Mouse (Mus musculus): ENCODE results near the gene Ms4a4b. TPM values are rescaled to one million over a fixed set of nuclear protein-coding genes. Genes with fewer than 3 reads are reported as not detected.

The Ms4a4b gene
- polyA plus RNA-seq (2017; shearing (Covaris generic)), result 2,892 TPM

GRCm38 (mm10) chr19:11443338-11443737, at the start of gene Ms4a4b:
Gene Ms4a4b (plus strand): TSS chr19:11443553.

DNA sequence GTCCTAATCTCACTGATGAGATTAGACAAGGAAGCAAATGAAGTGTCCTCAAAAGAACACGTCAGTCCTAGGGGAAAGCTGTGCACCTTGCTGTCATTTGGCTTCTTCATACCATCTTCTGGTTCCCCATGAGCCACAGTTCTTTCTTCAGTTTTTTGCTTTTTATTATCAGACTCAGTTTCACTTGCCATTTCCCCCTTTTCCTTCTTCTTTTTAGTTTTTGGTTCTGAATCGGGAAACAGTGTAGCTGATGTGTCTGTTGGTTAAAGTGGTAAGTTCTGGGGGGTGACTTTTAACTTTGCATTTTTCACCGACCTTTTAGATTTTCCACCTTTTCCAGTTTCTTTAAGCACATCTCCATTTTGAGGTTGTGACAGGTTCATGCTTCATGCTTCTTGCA, 38.8 kb upstream of the Ms4a4b start, which contains the start of gene Ms4a4c:
TSS of gene Ms4a4c (plus strand) at position 244 of the 400 bp plus-strand sequence.

GRCm38 (mm10) chr19:11469215-11469614, 25.9 kb downstream of the Ms4a4b start, which contains the start of gene Ms4a6c:
Gene Ms4a6c (plus strand): TSS chr19:11469366.

DNA sequence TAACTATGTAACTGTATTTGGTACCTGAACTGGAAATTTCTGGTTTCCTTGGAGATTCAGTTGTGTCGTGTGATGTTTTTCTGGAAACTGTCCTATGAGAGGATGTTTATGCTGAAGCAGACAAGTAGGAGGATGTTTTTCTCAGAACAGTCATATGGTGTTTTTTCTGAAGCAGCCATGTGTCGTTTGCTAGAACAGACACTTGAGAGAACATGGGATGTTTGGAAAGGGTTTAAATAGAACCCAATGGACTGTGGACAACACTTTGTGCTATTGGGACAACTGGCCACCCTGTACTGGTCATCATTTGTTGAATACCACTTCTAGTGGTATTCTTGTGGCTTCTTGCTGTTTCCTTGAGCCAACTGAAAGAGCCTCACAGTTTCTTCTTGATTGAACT, 42.4 kb downstream of the Ms4a4b start, which contains the start of gene Gm8369:
TSS of gene Gm8369 (plus strand) at position 193 of the 400 bp plus-strand sequence.

GRCm38 (mm10) chr19:11516246-11516645, 72.9 kb downstream of the Ms4a4b start, which contains the start of gene Ms4a6b:
Gene Ms4a6b (plus strand): TSS chr19:11516512.

Other genes starting within 250 kb of the Ms4a4b start
- gene Ms4a13, start 246.8 kb upstream of the Ms4a4b start, polyA plus RNA-seq (2017; shearing (Covaris generic)), result not detected
- not detected for gene Ms4a12, start 211.1 kb upstream of the Ms4a4b start, polyA plus RNA-seq (2017; shearing (Covaris generic))
- 0.41 TPM for gene Ms4a1, start 177.3 kb upstream of the Ms4a4b start, polyA plus RNA-seq (2017; shearing (Covaris generic))
- gene Ms4a5, start 159.7 kb upstream of the Ms4a4b start, polyA plus RNA-seq (2017; shearing (Covaris generic)), result not detected
- gene Ms4a14, start 129.1 kb upstream of the Ms4a4b start, polyA plus RNA-seq (2017; shearing (Covaris generic)), result not detected
- not detected for gene Ms4a7, start 107.4 kb upstream of the Ms4a4b start, polyA plus RNA-seq (2017; shearing (Covaris generic))
- 6.5 TPM for gene Ms4a4a, start 68.0 kb upstream of the Ms4a4b start, polyA plus RNA-seq (2017; shearing (Covaris generic))
- 178 TPM for gene Ms4a4c, start 38.8 kb upstream of the Ms4a4b start, polyA plus RNA-seq (2017; shearing (Covaris generic))
- 7.2 TPM for gene Ms4a6c, start 25.8 kb downstream of the Ms4a4b start, polyA plus RNA-seq (2017; shearing (Covaris generic))
- gene Gm8369, start 42.4 kb downstream of the Ms4a4b start, polyA plus RNA-seq (2017; shearing (Covaris generic)), result 506 TPM
- gene Ms4a6b, start 73.0 kb downstream of the Ms4a4b start, polyA plus RNA-seq (2017; shearing (Covaris generic)), result 633 TPM
- gene Ms4a4d, start 93.2 kb downstream of the Ms4a4b start, polyA plus RNA-seq (2017; shearing (Covaris generic)), result 0.67 TPM
- gene Ms4a6d, start 161.3 kb downstream of the Ms4a4b start, polyA plus RNA-seq (2017; shearing (Covaris generic)), result 24.3 TPM
- not detected for gene Ms4a2, start 180.2 kb downstream of the Ms4a4b start, polyA plus RNA-seq (2017; shearing (Covaris generic))
- not detected for gene Ms4a3, start 197.3 kb downstream of the Ms4a4b start, polyA plus RNA-seq (2017; shearing (Covaris generic))
- not detected for gene Oosp2, start 217.0 kb downstream of the Ms4a4b start, polyA plus RNA-seq (2017; shearing (Covaris generic))
- not detected for gene Oosp1, start 247.6 kb downstream of the Ms4a4b start, polyA plus RNA-seq (2017; shearing (Covaris generic))